Mouse (Mus musculus) ES-E14 (cell line): ENCODE results near the gene Pde7b.

ENCODE experiments used
- CHD2 ChIP-seq: IDR thresholded peaks from 2 replicates; pipeline ENCODE4 v1.6.1; 2014; ENCODE audit warnings: mild to moderate bottlenecking, low read depth, low read length, inconsistent platforms
- HCFC1 ChIP-seq: IDR thresholded peaks from 2 replicates; pipeline ENCODE4 v1.6.1; 2012; ENCODE audit warnings: low read length, inconsistent platforms, borderline replicate concordance; ENCODE audit not compliant: insufficient read depth
- MAFK ChIP-seq: IDR thresholded peaks from 2 replicates; pipeline ENCODE4 v1.6.1; 2014; ENCODE audit warnings: mild to moderate bottlenecking, low read depth, low read length, inconsistent platforms; ENCODE audit not compliant: insufficient read depth
- ZNF384 ChIP-seq: IDR thresholded peaks from 2 replicates; pipeline ENCODE4 v1.6.1; 2012; ENCODE audit warnings: low read depth, low read length, inconsistent platforms

GRCm38 (mm10) chr10:20723962-20724361, 916 bp downstream of the Pde7b start:
- TF ChIP-seq MAFK (no peak), ZNF384 (no peak), HCFC1 (no peak), CHD2 (no peak)
